Mouse (Mus musculus): ENCODE measurements around the gene Fbln1. TPM values are rescaled to one million over a fixed set of nuclear protein-coding genes. Genes with fewer than 3 reads are reported as not detected.

Gene Fbln1
- polyA plus RNA-seq, 1 experiment = 50.4 TPM

DNA sequence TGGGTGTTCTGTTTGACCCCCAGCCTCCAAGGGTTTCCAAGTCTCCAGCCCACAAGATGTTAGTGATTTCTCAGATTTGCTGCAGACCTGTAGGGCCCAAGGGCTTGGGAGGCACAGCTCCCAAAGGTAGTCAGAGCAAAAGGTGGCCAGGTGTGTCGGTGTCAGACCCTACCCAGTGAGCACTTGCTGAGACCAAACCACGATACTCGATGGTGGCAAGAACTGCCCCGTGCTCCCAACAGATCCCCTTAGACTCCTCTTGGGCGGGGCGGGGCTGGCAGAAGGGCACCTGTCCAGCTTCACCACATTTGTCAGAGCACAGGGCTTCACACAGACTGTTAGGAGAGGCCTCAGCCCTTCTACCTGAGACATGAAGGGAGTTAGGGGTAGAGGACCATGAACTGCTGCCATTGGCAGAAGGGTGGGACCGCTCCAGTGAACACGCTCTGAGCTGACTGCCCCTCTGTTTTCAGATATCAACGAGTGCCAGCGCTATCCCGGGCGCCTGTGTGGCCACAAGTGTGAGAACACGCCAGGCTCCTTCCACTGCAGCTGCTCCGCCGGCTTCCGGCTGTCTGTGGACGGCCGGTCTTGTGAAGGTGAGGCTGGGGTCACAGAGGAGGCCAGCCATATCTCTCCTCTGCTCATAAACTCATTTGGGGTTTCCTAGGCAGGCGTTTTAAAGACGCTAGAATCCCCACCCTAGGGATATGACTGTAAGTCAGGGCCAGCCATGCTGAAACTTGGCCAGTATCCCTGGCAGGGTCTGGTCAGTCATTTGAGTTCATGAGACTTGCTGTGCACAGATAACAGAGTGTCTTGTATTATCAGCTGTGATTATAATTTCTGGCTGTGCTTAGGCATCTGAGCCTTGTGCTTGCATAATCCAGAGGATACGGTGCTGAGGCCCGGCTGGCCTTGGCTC lies 33.3 kb downstream of the Fbln1 start:
- DNase-seq (ENCODE audit: low read depth) = no peak

DNA sequence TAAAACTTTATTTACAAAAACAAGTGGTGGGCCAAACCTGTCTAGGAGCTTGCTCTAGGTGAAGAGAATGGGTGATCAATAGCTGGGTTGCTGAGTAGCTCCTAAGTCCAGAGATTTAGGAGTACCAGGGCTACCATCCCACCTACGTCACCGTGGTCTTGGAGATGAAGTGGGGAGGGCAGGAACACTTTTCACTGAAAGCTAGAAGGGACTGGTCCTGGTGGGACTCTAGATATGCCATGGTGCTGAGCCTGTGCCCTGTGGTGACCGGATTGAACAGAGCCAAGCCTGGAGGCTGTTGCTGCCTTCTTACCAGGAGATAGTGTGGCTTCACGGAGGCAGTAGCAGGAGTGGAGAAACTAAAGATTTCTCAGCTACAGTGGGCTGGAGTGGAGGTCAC lies 34.3 kb downstream of the Fbln1 start:
- DNase-seq (ENCODE audit: low read depth) = no peak

DNA sequence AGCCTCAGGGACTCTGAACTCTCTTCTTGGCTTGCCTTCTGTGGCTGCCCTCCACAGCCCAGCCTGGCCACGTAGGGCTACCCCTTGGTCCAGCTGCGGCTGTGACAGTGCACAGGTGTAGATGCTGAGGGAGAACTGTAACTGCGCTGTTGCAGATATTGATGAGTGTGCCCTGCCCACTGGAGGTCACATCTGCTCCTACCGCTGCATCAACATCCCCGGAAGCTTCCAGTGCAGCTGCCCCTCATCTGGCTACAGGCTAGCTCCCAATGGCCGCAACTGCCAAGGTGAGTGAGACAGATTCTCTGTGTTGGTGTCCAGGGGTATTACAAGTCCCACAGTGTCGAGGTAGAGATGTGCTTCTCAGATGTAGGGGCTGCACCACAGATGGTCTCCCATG lies 36.1 kb downstream of the Fbln1 start:
- DNase-seq (ENCODE audit: low read depth) = no peak

DNA sequence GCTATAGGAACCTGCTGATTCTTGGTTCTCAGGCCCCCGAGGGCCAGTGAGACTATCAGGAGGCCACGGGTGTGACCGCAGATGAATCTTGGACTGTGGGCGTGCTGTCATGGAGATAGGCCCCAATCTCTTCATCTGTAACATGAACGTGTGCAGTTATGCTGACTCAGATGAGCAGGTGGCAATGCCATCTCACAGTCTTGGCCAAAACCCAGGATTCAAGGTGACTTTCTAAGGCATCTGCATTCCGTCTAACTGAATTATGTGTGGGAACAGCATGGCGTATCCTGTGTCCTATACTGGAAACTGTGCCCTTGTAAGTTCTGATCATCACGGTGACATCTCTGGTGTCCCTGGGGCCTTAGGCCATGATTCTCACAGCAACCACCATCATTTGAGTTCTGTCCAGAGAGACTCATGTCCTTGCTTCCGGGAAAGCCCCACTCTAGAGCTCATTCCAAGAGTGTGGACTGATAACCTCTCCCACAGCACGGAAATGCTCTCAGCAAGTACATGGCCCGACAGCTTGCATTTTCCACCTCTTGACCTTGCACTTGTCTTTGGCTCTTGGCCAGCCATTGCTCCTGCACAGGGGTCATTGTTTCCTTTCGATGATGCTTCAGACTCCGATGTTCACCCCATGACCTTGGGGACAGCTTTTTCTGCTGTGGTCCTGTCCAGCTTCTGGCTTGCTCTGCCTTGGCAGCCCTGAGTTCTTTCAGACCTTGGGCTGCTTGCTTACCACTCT lies 38.8 kb downstream of the Fbln1 start:
- DNase-seq (ENCODE audit: low read depth) = no peak

DNA sequence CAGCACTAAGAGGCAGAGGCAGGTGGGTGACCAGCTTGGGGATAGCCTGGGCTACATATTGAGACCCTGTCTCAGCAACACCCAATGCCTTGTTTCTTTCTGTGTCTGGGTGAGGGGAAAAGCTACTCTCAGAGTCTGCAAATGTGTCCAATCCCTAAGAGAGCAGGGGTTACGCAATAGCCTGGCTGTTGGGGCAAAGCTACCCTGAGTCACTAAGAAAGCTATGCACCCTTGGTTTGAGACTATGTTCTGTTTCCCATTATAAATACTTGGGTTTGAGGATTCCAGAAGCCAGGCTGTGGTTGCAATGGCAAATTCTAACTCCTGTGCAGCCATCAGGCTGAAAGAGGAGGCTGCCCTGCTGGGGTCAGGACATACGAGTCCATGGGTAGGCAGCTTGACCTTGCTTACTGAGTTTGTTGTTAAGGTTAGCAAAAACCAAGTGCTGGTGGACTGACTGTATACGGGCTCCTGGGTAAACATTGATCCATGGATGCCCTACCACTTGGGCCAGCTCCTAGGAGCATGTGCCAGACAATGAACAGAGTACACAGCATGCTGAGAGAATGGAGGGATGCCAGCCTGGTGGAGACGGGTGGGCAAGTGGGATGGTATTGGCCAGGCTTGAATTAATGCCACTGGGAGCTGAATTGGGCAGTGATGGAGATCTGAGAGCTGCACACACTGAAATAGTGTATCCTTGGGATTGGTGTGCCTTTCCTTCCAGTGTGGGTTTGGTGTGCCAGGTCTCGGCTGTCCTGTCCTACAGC lies 39.7 kb downstream of the Fbln1 start:
- DNase-seq (ENCODE audit: low read depth) = no peak

DNA sequence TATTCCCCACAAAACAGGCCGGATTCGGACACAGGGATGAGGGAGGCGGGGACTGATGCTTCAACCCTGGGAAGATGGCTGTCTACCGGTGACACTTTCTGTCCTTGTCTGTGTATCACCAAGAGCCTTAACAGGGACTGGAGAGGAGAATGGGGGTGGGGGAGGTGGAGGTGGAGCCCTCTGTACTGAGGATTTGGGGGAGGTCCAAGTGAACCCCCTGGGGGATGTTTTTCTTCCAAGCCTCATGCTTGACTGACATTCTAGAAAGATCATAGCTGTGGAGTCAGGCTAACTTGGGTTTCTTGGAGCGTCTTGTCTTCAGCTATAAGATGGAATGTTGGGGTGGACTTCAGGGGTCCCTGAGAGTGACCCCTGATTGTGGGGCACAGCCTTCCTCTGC lies 40.3 kb downstream of the Fbln1 start:
- no peak for DNase-seq (ENCODE audit: low read depth)

DNA sequence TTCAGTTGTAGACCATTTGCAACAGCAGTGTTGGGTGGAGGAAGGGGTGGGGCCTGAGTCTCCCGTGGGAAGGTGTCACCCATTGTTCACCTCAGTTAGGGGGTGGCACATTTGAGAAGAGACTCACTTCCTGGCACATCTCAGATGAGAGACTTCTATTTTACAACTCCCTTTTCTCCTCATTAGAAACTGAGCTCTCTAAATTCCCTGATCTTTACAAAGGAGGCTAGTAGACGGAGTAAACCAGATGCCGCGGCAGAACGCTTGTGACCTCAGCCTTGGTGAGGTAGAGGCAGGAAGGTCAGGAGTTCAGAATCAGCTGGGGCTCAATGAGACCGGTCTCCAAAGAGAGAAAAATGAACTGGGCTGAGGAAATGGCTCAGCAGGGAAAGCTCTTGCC lies 41.2 kb downstream of the Fbln1 start:
- DNase-seq (ENCODE audit: low read depth) = no peak

DNA sequence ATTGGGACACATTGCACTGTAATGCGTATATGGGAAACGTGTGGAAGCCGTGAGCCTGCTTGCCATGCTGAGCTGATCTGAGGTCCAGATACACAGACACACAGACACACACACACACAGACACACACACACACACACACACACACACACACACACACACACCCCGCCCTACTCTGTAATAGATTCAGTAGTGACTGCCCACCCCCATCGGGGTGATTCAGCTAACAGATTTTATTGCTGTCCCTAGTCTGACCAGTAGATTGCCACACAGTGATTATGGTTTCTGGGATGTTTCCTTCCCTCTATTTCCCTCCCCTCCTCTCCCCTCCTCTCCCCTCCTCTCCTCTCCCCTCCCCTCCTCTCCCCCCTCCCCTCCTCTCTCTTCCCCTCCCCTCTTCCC lies 42.6 kb downstream of the Fbln1 start:
- no peak for DNase-seq (ENCODE audit: low read depth)

DNA sequence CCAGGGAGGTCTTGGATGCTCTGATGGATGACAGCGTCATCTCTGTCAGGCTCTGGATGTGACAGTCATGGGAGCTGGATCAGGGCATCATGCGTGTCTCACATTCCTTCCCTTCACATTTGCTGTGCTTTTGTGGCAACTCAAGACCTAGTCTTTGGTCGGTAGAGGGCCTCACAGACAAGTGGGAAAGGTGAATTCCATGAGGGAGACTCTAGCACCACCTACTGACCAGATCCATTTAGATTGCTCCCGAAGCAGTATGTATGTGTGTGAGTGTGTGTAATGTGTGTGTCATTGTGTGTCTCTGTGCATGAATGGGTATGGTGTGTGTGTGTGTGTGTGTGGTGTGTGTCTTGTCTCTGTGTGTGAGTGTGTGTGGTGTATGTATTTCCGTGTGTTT lies 43.5 kb downstream of the Fbln1 start:
- no peak for DNase-seq (ENCODE audit: low read depth)

DNA sequence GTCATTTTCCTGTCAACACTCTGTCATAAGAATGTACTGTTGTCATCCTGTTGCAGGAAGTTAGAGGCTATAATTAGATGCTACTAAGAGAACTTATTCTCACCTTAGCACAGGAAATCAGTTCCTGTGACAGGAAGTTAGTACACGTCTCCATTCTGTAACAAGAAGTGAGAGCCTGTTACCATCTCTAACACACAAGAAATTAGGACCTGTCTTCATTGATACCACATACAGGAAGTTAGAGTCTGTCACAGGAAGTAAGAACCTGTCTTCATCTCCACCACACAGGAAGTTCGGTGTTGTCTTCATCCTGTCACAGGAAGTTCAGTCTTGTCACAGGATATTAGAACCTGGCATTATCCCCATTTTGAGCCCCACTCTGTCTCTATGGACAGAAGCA lies 44.7 kb downstream of the Fbln1 start:
- no peak for DNase-seq (ENCODE audit: low read depth)

DNA sequence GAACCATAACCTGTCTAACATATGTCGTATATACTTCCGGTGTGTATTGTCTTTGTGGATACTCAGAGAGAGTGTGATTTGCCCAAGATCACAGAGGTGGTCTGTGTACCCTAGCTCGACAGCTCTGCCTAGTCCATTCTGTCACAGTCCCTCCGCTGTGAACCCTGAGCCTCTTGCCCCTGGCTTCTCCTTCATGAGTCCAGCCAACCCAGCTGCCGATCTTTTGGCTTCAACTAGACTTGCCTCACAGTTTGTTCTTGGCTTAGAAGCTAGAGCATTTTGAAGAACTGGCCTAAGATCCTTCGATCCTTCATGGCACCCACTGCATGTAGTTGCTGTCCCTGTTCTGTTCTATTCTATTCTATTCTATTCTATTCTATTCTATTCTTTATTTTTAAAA lies 46.7 kb downstream of the Fbln1 start:
- DNase-seq (ENCODE audit: low read depth) = no peak

DNA sequence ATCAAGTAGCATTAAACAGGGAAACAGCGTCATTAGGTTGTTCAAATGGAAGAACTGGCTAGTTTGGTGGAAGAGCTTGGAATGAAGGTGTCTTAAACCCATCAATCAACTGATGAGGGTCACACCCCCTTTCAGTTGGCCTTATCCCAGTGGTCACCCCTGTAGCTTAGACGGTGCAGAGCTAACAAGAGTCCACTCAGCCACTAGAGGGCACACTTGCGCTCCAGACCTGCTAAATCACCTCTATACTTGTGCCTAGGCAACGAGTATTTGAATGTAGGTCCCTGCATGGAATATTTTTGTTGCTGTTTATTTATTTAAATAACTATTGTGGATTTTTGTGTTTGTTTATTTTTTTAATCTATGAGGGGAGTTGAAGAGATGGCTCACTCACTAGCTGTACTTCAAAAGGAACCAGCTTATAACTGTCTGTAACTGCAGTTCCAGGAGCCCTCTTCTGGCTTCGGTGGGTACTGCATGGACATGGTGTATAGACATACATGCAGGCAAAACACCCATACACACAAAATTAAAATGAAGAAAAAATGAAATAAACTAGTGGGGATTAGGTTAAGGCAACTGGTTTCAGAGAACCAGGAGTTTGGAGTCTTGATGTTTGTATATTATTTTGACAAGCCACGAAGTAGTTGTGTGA lies 52.2 kb downstream of the Fbln1 start:
- no peak for DNase-seq (ENCODE audit: low read depth)

DNA sequence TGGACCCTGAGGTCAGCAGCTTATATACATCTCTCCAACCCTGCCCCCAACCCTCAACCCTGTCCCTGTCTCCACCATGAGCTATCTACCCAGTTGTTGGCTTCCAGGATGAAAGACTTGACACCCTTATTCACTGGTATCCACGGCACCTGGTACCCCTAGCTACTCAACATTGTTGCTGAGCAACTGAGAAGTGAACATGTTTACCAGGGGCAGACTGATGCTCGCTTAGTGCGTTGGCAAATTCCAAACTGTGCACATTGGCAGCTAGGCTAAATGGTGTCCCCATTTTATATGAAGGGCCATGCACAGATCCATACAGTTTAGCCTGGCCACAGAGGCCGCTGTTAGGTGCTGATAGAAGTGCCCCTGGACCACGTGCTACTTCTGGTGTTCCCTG lies 57.1 kb downstream of the Fbln1 start:
- no peak for DNase-seq (ENCODE audit: low read depth)

DNA sequence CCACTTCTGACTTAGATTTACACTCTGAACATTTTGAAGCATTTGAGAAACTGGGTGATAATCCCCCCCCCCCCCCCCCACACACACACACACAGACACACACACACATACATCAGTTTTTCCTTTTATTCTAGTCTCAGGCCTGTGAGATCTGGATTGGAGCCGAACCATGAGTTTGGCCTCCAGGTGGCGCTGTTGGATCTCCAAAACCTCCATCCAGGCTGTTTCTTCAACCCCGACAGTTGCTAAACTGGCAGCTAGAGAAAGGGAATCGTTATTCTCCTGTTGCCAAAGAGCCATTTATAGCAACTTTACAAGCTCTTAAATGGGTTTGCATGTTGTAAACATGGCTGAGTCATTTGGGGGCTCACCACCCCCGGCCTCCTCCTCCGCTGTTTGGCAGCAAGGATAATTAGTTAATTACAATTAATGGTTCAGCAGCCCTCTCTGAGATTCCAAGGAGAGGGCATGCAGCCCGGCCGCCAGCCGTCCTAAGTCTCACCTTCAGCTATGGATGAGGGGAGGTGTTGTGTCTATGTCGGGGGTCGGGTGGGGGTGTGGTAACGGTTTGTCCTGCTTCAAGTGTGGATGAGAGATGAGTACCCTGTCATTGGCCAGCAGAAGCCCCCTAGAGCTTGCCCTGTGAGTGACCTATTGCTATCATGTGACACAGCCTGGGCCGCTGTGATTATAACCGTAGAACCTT lies 61.1 kb downstream of the Fbln1 start:
- no peak for DNase-seq (ENCODE audit: low read depth)

DNA sequence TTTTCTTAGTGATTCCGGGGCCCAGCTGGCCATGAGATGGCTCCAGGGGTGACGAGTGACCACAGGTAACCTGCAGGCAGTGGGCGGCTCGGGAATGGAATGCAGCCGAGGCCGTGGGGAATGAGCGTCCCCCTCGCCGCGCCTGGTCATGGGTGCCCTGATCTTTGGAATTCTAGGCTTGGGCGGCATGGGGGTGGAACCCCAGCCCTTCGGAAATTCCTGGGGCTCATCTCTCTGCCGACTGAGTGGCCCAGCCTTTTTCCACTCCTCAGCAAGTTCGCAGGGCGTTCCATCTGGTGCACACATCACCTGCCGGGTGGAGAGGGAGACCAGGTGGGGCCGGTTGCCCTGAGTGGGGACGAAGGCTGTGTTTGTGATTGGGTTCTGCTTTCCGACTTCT lies 62.1 kb downstream of the Fbln1 start:
- DNase-seq (ENCODE audit: low read depth) = no peak

DNA sequence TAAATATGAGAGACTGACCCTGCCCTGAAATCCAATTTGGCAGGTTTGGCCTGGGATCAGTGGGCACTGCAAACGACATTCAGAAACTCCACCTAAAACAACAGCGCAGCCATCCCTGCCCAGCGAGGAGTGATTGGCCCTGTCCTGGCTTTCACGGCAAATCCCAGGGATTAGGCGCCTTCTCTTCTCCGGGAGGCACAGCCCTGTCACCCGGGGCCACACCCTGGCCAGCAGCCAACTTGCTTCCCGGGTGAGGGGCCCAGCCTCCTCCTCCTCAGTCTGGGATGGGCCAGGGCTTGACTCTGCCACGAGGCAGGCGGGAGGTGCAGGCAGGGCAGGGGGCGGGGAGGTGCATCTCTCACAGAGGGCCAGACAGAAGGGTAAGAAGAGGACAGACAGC lies 67.2 kb downstream of the Fbln1 start:
- no peak for DNase-seq (ENCODE audit: low read depth)

DNA sequence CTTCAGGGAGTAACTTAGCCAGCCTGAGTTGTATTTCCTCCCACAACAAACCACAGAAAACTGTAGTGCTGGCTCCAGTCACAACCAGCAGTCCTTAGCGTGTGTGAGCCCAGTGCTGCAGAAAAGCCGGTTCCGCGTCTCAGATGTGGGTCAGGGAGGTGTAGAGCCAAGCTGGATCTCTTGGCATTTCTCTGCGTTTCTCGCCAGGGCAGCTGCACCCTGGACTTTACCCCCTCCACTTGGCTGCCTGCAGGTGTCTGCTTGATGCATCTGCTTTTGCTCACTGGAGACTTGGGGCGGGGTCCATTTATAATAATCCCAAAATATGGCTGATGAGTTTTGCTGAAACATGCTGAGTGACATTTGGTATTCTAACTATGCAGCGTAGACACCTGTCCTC lies 71.5 kb downstream of the Fbln1 start:
- DNase-seq (ENCODE audit: low read depth) = no peak

DNA sequence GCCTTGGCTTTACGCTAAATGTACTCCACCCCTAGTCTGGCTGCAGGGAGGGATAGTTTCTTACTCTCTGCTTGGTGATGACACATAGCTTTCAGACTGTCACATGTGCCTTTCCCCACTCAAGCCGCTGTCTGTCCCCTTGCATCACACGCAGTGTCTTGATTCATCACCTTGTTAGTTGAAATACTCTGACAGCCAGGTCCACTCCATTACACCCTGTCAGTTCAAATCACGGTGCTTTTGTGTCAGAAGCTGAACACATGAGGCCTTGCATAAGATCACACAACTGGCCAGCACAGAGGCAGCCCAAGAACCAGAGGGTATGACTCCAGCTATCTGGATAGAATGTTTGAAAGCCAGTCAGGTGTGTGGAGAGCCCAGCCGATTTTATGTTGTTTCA lies 73.2 kb downstream of the Fbln1 start:
- DNase-seq (ENCODE audit: low read depth) = no peak

DNA sequence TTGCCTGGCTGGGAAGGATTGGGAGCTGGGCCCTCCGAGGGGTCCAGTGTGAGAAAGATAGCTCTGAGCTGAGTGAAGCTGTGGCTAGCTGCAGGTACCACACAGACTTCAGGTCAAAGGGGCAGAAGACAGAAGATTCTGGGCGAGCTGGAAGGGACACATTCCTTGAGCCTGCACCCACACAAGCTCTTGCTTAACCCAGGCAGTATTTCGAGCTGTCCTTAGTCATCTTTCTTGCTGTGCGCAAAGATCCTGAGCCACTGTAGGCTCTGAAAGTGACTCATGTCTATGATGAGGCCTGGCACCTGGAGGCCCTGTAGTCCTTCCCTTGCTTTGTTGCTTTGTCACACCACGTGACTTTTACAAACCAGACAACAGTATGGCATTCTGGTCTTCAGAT lies 76.3 kb downstream of the Fbln1 start:
- DNase-seq (ENCODE audit: low read depth) = no peak

DNA sequence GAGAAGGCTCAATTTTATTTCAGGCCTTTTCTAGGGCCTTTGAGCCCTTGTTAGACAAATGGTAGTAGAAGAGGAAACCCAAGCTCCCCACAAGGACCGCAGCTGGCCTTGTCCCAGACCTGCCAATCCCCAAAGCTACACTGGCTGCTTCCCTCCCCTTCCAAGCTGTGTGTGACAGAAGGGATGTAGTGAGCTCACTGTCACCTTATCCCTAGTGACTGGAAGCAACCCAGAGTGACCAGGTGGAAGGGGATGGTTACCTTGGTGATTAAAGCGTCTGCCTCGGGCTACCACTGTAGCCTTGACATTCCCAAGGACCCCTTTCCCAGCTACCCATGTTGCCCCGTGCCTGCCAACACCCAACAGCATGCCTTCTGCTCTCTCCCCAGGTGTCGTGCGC lies 78.9 kb downstream of the Fbln1 start:
- no peak for DNase-seq (ENCODE audit: low read depth)

DNA sequence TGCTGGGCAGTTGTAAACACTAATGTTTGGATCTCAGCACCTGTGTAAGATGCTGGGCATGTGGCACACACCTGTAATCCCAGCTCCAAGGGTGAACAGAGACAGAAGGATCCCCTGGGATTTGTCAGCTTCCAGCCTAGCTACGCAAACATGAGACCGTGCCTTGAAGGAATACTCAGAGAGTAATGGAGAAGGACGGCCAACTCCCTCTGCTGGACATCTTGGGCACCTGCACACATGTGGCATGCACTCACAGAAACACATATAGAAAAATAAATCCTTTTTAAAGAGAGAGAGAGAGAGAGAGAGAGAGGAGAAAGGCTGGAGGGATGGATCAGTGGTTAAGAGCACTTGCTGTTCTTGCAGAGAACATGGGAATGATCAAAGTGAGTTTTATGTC lies 88.9 kb downstream of the Fbln1 start:
- DNase-seq (ENCODE audit: low read depth) = no peak

All from gonadal fat pad, adult 2 months (tissue).